Mouse (Mus musculus) MEL (cell line): ENCODE data around the gene Snx3.

ENCODE experiments used
- CTCF ChIP-seq, 3 experiments: IDR thresholded peaks in 2 of 3; conservative IDR thresholded peaks in 1 of 3; 2 replicates each; pipeline ENCODE4 v1.5.1; 2011 to 2012; ENCODE audit warnings: low read length in 3 of 3, low read depth in 2 of 3, mild to moderate bottlenecking in 2 of 3, improper control_type of control experiment in 1 of 3, inconsistent platforms in 1 of 3, mixed read lengths in 1 of 3, moderate library complexity in 1 of 3; ENCODE audit not compliant: control insufficient read depth in 1 of 3, insufficient read depth in 1 of 3, poor library complexity in 1 of 3, severe bottlenecking in 1 of 3
- HCFC1 ChIP-seq: IDR thresholded peaks from 2 replicates; pipeline ENCODE4 v1.6.1; 2012; ENCODE audit warnings: low read depth, mild to moderate bottlenecking, inconsistent platforms, low read length, improper control_type of control experiment, moderate library complexity
- MEF2A ChIP-seq: IDR thresholded peaks from 2 replicates; pipeline ENCODE4 v1.6.1; 2014; ENCODE audit warnings: low read depth, mild to moderate bottlenecking, inconsistent platforms, low read length, improper control_type of control experiment; ENCODE audit not compliant: poor library complexity, insufficient replicate concordance, severe bottlenecking; ENCODE audit errors: extremely low read depth
- MYC ChIP-seq: IDR thresholded peaks from 2 replicates; pipeline ENCODE4 v1.6.1; 2011; ENCODE audit warnings: low read depth, mild to moderate bottlenecking, low read length, improper control_type of control experiment, moderate library complexity
- POLR2AphosphoS5 ChIP-seq: IDR thresholded peaks from 2 replicates; pipeline ENCODE4 v1.6.1; 2012; ENCODE audit warnings: low read depth, borderline replicate concordance, mild to moderate bottlenecking, inconsistent platforms, low read length, moderate library complexity, mixed read lengths
- TCF12 ChIP-seq: IDR thresholded peaks from 2 replicates; pipeline ENCODE4 v1.6.1; 2014; ENCODE audit warnings: low read depth, mild to moderate bottlenecking, inconsistent platforms, low read length, improper control_type of control experiment, moderate library complexity

DNA sequence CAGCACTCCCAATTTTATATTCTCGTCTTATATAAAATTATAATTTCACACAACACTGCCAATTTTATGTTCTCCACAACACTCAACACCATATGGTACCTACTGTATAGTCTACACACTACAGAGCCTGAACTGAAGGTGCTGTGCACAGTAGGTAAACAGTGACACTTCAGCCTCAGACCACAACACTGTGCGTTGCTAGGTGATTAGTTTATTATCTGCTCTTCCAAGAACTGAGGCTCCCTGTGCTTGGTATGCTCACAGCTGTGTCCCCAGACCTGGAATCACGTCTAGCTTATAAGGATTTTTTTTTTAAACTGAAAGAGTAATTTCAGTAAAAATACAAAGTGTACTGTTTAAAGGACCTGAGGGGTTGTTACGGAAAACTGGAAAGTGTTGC lies 21.1 kb upstream of the Snx3 start:
- TF ChIP-seq TCF12 (no peak), CTCF (IDR thresholded peaks at IDR 0.05 in 2 of 3, conservative IDR thresholded peaks at IDR 0.05 in 1 of 3; ENCODE audit: control insufficient read depth in 1 of 3, insufficient read depth in 1 of 3, low read depth in 2 of 3, low read length in 3 of 3, poor library complexity in 1 of 3, severe bottlenecking in 1 of 3) (no peak), MEF2A (no peak), MYC (no peak), HCFC1 (no peak), POLR2AphosphoS5 (no peak)
